Mouse (Mus musculus) erythroid progenitor cell, adult 5-6 weeks (primary cell): Measurements from ENCODE around the gene Senp6. TPM values are rescaled to one million over a fixed set of nuclear protein-coding genes. Genes with fewer than 3 reads are reported as not detected.
A peak's percentile ranks its signal among the peaks of the same experiment; 100 is the strongest.
"Not testable (repeated sequence)": the region's sequence is repeated elsewhere in the genome, so short reads cannot be mapped to it uniquely, and the experiment has no call there.

Experiments
- ATAC-seq: replicated peaks from 2 replicates; pipeline ENCODE4 v1.8.0; 2016; ENCODE audit warnings: moderate number of reproducible peaks, mild to moderate bottlenecking, moderate TSS enrichment, inconsistent platforms; ENCODE audit not compliant: poor library complexity, low FRiP score, severe bottlenecking
- total RNA-seq, 2 experiments: library from RNA; stranded (forward) in 1 of 2; stranded (reverse) in 1 of 2; fragments of 150-400 nt in 1 of 2; fragments of 186-747, 209-891 nt in 1 of 2; gene quantifications; 2 replicates each; pipeline versions ENCODE4 v1.2.3 to v1.2.4; 2015 to 2017; ENCODE audit warnings: low replicate concordance in 2 of 2

The Senp6 gene
- total RNA-seq (2015; ENCODE audit: low replicate concordance) = 94.3 and 125 TPM in 2 replicates
- 45.7 and 52.6 TPM in 2 replicates for total RNA-seq (2017; ENCODE audit: low replicate concordance)

DNA sequence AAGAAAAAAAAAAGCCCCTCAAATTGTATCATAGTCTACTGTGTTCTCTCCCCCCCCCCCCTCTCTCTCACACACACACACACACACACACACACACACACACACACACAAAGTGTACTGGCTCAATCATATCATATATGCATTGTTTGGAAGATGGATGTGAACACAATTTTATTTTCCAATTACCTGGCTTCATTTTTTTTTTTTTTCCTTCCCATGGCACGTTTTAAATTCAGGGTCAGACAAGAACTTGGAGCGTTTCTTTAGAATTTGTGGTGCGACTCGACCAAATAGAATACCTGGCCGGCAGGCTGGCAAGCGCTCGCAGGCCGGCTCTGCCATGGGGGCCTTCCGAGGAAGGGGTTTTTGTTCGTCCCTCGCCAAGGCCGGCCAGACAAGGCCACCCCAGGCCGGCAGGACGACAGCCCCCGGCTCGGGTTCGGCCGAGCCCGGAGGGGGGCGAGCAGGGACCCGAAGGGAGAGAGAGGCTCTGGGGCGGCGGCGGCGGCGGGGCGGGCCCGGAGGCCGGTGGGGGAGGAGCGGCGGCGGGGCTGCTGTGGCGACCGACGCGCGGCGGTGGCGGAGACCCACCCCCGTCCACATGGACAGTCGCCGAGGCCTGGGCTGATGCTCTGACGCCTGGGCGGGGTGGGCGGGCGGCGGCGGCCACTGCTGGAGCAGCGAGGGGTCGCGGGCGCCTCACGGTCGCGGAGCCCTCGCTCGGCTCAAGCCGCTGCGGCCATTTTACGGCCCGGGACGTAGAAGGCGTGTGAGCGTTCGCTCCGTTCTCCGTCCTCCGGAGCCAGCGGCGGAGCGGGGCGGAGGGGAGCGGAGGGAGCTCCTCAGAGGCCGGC lies at the start of gene Senp6:
TSS of gene Senp6 (plus strand) at position 537 of the 854 bp plus-strand sequence.
- ATAC-seq = peak; percentile 83

DNA sequence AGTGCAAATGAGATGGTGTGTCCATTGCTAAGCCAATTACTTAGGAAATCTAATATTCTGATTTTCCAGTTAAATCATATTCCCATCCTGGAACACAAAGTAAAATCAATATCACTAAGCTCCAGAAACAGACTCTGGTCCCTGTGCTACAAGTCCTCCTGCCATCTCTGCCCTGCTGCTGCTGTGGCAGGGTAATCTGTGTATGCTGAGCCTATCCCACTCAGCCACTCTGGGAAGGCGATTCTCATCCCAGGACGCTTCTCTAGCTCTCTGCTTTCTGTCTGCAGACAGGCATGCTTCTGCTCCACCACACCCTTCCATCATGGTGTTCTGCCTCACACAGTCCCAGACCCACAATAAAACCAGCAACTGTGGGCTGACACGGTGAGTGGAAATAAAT lies 46.3 kb upstream of the Senp6 start:
- ATAC-seq = no peak

DNA sequence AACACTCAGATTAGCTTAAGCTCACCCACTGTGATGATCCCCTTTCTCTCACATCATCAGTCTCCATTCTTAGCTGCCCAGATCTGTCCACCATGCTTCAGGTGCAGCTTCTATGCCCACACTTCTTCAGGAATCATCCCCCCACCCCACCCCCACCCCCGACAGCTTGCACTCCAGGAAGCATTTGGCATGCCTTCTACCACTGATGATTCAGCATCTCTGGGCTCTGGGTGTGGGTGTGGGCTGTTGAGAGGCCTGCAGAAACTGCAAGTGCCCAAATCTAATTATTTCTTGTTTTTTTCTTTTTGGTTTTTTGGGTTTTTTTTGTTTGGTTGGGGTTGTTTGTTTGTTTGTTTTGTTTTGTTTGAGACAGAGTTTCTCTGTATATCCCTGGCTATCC lies 45.1 kb upstream of the Senp6 start:
- ATAC-seq = no peak

DNA sequence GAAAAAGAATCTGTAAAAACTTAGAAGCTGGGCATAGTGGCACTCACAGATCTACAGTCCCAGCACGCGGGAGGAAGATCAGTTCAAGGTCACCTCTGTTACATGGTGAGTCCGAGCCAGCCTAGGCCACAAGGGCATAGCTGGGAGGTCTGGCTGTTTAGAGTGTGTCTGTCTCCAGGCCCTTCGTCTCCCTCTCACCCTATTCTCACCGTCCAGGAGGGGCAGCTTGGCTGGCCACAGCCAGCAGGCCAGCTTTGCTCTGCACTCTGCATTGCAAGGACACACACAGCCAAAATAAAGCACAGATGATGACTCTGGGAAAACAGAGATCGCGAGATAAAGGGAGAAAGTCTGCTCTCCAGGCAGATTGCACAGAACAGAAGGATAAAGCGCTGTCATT lies 43.9 kb upstream of the Senp6 start:
- ATAC-seq = no peak

DNA sequence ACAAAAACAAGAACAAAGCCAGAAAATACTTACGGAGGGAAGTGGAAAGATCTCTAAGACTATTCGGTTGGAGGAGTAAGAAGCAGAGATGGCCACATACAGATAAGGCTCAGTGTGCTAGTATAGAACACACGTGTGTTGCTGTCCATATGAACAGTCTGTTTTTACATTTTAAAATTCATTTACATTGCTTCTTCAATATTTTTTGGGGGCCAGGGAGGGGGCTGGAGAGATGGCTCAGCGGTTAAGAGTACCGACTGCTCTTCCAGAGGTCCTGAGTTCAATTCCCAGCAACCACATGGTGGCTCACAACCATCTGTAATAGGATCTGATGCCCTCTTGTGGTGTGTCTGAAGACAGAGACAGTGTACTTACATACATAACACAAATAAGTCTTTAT lies 41.4 kb upstream of the Senp6 start:
- not testable (repeated sequence) for ATAC-seq

DNA sequence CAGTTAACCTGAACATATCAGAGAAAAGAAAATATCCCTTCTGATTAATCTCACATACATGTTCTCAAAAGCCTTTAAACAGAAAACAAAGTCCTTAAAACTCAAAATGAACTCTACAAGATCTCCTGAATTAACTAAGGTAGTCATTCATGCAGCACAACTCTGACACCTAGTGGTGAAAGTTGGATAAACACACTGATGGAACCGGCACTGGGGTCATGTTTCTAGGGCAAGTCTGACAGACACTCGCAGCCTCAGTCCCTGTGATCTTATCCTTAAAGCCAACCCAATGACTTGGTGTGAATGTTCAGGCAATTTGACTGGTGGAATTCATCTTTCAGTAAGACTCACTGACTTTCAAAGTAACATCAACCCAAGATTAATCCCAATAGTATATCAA lies 40.7 kb upstream of the Senp6 start:
- 0 out of 2 replicates have a peak, but pooled peaks have one; percentile 57 for ATAC-seq

DNA sequence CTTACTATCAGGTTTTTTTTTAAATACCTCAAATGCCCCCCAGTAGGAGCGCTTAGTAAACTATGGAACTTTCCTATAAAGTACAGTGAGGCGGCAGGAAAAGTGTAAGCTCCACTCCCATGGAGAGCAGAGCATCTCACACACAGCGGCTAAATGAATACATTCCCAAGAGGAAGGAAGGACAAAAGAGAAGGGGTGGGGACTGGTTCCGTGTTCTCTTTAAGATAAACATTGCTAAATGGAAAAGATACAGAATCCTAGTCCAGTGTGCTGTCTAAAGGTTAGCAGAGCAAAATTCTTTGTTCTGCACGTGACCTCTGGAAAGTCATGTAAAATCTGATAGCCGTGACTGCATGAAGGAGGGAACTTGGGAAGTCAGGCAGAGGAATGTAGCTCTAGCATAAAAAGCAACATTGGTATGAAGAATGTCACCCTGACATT lies 40.1 kb upstream of the Senp6 start:
- ATAC-seq = no peak

DNA sequence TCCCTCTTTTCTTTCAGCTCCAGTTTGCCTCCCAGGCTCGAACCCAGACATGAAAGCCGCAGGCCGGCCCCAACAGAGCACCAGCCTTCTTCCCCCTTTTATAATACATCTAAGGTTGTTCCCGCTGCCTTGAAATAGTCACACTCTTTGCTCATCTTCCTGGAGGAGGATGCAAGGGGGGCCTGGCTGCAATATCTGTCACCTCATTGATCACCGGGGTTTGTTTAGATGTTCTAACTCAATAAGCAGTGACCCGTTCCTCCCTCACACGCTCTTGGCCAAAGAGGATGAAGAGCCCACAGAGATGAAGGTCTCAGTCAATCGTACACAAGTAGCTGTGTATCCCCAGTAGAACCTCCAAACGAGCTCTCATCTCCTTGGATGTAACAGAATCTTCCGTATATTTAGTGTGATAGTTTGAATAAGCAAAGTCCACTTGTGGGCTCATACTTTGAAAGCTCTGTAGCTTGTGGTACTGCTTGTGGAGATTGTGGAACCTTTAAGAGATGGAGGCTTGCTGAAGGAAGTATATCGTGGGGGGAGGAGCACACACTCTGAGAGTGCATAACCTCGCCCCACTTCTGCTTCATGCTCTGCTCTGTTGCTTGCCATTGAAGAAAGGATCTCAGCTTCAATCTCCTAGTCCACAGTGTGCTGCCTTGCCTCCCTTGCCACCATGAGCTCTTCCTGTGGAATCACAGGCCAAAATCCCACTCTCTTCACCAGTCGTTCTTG lies 29.3 kb upstream of the Senp6 start:
- ATAC-seq = no peak

DNA sequence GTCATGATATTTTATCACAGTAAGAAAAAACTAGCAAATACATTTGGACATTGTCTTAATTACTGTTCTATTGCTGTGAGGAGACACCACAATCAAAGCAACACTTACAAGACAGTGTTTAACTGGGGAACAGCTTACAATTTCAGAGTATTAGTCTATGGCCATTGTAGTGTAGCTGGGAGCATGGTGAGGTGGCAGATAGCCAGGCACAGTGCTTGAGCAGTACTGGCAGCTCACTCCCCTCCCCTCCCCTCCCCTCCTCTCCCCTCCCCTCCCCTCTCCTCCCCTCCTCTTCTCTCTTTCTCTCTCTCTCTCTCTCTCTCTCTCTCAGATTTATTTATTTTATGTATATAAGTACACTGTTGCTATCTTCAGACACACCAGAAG lies 28.7 kb upstream of the Senp6 start:
- no peak for ATAC-seq

DNA sequence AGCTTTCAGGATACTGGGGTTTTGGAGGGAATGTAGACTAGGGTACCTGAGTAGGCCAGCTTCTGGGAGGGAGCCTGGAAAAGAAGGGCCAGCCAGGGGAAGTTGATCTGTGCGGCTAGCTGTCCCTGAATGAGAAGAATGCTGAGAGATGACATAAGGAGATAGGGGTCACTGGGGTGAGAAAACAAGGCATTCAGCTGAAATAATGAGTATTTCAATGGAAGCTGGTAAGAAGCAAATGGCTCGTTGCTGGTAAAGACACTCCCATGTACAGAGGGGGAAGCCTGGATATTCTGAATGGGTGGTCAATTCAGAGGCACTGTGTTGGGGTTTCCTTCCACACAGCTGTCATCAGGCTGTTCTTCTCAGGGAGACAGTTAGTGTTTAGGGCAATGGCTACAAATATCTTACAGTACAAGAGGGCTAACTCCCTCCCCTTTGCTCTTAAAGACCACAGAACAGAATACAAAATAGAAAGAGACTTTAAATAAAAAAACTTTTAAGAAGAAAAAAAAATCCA lies 27.3 kb upstream of the Senp6 start:
- ATAC-seq = no peak

DNA sequence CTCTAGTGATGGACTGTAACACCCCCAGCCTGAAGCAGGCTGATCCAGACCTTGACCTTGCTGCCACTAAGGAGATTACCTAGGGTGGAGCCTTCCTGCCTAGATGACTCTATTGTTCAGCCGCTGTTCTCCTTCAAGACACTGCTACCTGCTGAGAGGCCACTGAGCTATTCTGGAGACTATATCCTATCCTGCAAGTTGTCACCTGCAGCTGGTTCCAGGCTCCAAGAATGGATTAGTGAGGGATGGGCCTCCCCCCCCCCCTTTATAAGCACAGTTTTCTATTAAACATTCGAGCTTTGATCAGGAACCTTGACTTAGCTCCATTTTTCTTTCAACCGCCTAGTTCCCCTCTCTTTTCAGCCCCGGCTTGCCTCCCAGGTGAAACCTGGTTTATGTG lies 22.4 kb upstream of the Senp6 start:
- ATAC-seq = not testable (repeated sequence)

DNA sequence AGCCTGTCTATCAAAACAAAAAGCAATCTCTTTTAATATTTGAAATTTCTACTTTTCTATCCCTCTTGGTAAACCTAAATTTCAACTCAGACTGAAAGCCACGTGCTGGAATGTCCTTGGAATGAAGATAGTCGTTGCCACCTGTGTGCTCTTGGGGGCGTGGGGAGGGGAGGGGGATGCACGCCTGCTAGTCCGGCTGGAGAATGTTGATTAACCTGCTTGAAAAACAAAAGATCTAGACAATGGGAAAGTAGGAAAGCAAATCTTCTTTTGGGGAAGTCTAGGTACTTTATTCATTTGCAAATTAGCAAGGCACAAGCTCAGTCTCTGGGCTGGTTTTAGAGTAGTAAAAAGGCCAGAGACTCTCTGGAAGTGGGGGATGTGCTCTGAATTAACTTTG lies 17.4 kb upstream of the Senp6 start:
- ATAC-seq = not testable (repeated sequence)

DNA sequence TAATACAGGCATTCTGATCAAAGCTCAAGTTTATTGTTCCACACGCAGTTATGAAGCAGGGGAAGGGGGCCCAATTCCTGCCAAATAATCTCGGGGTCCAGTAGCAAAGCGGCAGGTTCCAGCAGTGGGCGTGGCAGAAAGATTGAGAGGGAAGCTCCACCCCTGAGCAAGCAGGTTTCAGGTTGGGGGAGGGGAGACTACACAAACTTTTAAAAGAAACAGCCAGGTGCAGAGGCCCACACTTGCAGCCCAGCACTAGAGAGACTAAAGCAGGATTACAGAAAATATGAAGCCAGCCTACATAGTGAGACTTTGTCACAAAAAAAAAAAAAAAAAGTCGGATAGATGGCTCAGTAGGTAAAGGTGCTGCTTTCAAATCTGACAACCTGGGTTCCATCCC lies 13.8 kb upstream of the Senp6 start:
- ATAC-seq = no peak

DNA sequence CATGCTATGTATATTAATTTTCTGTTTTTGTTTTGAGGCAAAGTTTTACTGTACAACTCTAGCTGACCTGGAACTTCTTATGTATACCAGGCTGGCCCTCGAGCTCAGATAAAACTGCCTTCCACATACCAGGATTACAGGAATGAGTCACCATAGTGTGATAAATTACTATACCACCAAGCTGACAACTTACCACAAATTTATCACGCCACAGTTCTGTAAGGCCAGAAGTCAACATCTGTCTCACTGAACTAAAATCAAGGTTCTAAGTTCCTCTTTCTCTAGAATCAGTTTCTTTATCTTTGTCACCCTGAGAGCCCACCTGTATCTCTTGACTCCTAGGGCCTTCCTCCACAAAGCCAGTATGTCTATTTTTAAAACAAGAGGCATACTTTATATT lies 9.0 kb upstream of the Senp6 start:
- ATAC-seq = no peak

DNA sequence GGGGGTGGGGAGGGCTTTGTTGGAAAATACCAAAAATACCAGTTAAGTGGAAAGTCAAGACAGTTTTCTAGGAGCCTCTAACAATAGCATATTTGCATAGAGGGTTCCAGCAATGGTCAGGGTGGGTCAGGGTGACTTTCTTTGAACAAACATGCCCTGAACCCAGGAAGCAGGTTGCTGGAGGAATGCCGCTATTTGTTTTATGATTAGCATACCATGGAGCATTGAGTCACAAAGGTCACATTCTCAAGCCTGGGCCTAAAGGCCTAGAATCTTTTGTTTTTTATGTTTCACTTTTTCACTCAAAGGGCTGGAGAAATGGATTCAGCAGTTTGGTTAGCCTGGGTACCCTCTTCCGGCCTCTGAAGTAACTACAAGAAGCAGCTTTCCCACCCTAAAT lies 1.2 kb upstream of the Senp6 start:
- ATAC-seq = not testable (repeated sequence)

DNA sequence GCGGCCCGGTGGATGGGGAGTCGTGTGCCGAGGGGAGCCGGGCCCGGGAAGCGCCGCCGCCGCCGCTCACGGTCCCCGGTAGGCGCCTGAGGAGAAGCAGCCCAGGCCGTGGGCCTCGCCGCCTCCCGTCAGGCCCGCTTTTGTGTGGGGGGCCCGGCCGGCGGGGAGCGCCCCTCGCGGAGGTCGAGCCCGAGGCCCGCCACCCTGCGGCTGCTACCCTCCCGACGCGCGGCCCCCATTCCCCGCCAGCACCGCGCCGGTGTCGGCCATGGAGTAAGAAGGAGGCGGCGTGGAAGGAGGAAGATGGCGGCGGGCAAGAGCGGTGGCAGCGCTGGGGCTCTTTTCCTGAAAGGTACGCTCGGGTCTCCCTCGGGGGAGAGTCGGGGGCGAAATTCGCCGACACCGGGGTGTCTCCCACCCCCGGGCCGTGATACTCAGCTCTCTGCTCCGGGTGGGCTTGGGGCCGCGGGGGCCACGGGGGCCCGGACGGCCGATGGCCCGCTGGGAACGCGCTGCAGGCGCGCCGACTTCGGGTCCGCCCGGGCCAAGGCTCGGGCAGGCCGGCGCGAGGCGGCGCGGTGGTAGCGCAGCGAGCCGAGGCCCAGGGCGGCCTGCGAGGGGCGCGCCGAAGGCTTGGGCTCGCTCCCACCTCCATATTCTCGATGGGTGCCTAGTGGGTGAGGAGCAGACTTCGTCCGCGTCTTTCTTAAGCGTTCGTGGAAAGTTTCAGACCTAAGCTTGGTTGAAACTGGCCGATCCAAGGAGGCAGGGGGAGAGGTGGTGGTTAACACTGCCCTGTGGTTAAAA lies 721 bp downstream of the Senp6 start:
- ATAC-seq = peak; percentile 77

DNA sequence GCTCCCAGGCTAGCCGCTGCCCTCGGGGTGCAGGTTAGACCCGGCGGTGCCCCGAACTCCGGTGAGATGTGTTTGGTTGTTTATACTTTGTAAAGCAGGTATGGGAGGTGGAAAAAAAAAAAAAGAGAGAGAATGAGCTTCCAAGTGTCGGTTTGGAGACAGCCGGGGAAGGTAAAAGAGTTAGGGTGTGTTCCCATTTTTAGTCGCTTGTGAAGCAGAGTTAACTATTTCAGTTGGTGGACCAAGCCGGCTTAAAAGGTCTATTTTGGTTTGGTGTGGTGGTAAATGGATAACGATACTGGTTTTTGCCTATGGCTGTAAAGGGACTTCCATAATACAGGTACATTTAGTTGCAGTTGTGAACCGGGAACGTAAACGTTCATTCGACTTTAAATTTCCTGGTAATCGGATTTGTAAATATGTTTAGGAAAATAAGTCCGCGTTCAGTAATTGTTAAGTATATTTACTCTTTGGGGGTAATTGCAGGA lies 1.4 kb downstream of the Senp6 start:
- peak; percentile 51 for ATAC-seq

DNA sequence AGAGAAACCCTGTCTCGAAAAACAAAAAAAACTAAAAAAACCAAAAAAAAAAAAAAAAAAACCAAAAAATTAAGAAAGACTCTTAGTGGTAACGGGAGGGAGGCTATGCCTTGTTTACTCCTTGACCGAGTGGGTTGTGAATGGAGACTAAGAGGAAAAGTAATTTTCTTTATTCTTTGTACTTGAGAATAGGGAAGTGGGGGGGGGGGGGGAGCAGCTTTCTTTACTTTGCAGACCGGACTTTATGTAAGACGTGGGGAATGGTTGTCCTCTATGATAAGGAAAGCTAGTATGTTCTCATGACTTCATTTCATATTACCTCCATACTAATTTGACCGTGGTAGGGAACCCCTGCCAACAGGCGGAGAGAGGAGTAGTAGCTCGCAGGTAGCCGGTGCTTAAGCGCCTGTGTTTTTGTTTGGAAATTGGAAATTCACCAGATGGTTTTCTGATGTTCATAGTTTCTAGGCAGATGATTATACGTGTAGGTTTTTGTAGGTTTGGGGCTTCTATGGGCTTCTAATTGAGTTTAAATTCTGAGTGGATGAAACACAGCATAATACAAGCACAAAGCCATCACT lies 2.1 kb downstream of the Senp6 start:
- no peak for ATAC-seq

DNA sequence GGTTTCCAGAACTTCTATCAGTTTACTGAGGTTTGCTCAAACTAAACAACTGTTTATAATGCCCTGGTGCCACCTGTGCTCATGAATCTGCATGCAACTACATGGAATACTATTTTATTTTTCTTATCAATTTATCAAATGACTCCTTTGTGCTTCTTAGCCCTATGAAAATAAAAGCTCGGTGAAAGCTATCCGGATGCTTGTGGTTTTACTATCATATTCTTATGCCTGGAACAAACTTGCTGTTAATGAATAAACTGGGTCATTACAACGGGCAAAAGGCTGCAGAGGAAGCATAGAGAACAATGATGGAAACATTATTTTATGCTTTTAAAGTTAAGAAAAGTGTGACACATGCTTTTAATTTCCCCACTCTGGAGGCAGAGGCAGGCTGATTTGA lies 3.3 kb downstream of the Senp6 start:
- no peak for ATAC-seq
